Mouse (Mus musculus) stomach, postnatal 0 days (tissue): ENCODE data around the gene Tmem198b.

ENCODE experiments used
- CTCF ChIP-seq: IDR thresholded peaks from 2 replicates; pipeline ENCODE4 v1.5.1; 2016; ENCODE audit warnings: antibody characterized with exemption, low read depth, mild to moderate bottlenecking, moderate library complexity
- EP300 ChIP-seq: optimal IDR thresholded peaks from 2 replicates; pipeline ENCODE3; 2016; ENCODE audit warnings: antibody characterized with exemption

DNA sequence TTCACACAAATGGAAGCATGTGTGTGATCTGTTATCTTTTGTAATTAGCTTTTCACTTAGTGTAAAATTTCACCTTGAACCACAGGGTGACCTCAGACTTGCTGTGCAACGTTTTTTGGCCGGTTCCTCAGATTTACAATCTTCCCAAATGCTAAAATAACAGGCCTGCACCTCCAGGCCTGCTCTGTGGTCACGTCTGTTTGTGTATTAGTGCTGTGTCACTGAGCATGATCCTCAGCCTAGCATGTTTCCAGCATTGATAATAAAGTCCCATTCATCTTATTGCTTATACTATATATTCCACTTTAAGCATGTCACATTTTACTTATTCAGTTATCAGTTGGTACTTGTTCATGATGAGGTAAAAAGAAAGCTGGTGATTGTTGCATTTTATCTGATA lies 46.2 kb upstream of the Tmem198b start:
- TF ChIP-seq CTCF (no peak), EP300 (no peak)
